Mouse (Mus musculus): Measurements from ENCODE around the gene Utp11. TPM values are rescaled to one million over a fixed set of nuclear protein-coding genes. Genes with fewer than 3 reads are reported as not detected.
A peak's percentile ranks its signal among the peaks of the same experiment; 100 is the strongest.

Gene Utp11
- polyA plus RNA-seq, 1 experiment from 2014 or later: 81.9 TPM

DNA sequence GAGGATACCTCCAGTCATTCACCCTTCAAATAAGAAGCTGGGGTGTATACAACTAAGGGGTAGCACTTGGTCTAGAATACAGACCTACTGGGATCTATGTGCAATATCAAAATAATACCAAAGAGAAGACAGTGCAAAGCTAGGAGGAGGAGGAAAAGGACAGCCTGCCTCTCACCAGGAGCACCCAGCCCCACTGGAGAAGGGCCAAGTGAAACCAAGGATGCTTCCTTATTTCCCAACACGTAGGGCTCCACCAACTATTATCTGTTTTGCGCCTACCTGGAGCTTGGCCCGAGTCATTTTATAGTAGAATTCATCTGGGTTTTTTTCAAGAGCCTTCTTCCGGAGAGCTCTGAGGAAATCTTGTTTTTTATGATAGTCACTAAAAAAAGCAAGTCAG is 9.9 kb downstream of the Utp11 start:
- Histone ChIP-seq H3K4me1 (no peaks in the 10 kb centered on the region), H3K9me3 (replicated peaks) (no peaks in the 10 kb centered on the region), H3K27me3 (no peaks in the 10 kb centered on the region), H3K36me3 (peaks cover 90% of the 10 kb centered on the region), H3K9ac (no peak overlapping the region), H3K4me2 (no peak overlapping the region), H3K4me3 (replicated peaks) (no peak overlapping the region), H3K27ac (no peak overlapping the region)
- WGBS: 89% methylated on average over 4 of the region's 4 CpGs
- ATAC-seq (replicated peaks; ENCODE audit: low FRiP score): no peak

DNA sequence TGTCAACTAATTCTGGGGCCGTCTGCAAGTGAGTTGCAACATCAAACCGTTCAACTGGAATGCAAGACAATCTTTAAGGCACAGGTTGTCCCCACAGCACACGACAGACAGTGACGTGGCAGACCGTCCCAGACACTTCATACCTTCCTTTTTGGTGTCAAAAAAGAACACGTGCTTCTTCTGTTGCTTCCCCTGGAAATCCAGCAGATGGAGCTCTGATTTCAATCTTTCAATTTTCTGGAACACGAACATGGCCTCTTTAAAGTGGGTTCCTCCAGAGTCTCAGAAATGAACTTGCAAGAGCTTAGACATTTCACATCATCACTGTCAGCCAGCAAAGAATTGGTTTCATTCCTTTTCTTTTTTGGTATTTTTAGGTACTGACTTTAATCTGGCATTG is 11.1 kb downstream of the Utp11 start:
- H3K9ac ChIP-seq: no peak overlapping the region
- no peak overlapping the region for H3K4me2 ChIP-seq
- H3K4me1 ChIP-seq: no peaks in the 10 kb centered on the region
- 58% methylated on average over 7 of the region's 7 CpGs for WGBS
- no peak overlapping the region for H3K27ac ChIP-seq
- no peak overlapping the region for H3K4me3 ChIP-seq (replicated peaks)
- H3K36me3 ChIP-seq: peaks cover 92% of the 10 kb centered on the region
- no peaks in the 10 kb centered on the region for H3K27me3 ChIP-seq
- no peaks in the 10 kb centered on the region for H3K9me3 ChIP-seq (replicated peaks)
- ATAC-seq (replicated peaks; ENCODE audit: low FRiP score): no peak

DNA sequence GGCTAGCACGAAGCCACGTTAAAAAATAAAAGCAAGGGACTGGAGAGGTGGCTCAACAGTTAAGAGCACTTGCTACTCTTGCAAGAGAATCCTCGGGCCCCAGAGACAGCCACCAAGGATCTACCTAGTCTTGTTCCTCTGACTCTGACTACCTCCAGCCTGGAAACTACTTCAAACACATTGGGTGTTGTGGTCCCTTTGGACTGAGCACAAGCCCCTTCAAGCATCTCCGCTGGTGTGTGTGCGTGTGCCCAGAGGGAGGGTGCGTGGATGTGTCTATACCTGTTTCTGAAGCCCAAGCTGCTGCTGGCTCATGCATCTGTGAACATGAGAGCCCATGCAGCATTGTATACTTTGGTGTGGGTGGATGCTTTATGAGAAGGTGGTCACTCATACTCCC is 17.4 kb downstream of the Utp11 start:
- H3K4me2 ChIP-seq: no peak overlapping the region
- no peak overlapping the region for H3K4me3 ChIP-seq (replicated peaks)
- H3K9me3 ChIP-seq (replicated peaks): no peaks in the 10 kb centered on the region
- H3K9ac ChIP-seq: no peak overlapping the region
- peaks cover 50% of the 10 kb centered on the region for H3K36me3 ChIP-seq
- H3K27ac ChIP-seq: no peak overlapping the region
- H3K27me3 ChIP-seq: peaks cover 32% of the 10 kb centered on the region
- ATAC-seq (replicated peaks; ENCODE audit: low FRiP score): no peak
- 85% methylated on average over 6 of the region's 6 CpGs for WGBS
- H3K4me1 ChIP-seq: peaks cover 20% of the 10 kb centered on the region

DNA sequence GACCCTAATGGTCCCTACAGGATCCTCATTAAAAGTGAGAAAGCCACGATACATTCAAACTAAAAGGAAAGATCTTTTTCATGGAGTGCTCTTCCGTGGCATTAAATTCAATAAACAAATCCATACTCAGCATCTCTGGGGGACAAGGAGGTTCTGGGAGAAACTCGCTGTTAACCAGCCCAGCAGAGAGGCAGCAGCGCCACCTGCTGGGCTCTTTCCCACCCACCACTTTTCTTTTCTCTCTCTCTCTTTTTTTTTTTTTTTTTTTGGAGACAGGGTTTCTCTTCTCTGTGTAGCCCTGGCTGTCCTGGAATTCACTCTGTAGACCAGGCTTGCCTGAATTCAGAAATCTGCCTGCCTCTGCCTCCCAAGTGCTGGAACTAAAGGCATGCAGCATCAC is 18.4 kb downstream of the Utp11 start:
- no peak overlapping the region for H3K4me3 ChIP-seq (replicated peaks)
- no peak overlapping the region for H3K9ac ChIP-seq
- peaks cover 20% of the 10 kb centered on the region for H3K4me1 ChIP-seq
- H3K9me3 ChIP-seq (replicated peaks): no peaks in the 10 kb centered on the region
- peaks cover 41% of the 10 kb centered on the region for H3K27me3 ChIP-seq
- ATAC-seq (replicated peaks; ENCODE audit: low FRiP score): no peak
- peaks cover 41% of the 10 kb centered on the region for H3K36me3 ChIP-seq
- H3K27ac ChIP-seq: no peak overlapping the region
- 5% methylated on average over 4 of the region's 4 CpGs for WGBS
- H3K4me2 ChIP-seq: no peak overlapping the region

DNA sequence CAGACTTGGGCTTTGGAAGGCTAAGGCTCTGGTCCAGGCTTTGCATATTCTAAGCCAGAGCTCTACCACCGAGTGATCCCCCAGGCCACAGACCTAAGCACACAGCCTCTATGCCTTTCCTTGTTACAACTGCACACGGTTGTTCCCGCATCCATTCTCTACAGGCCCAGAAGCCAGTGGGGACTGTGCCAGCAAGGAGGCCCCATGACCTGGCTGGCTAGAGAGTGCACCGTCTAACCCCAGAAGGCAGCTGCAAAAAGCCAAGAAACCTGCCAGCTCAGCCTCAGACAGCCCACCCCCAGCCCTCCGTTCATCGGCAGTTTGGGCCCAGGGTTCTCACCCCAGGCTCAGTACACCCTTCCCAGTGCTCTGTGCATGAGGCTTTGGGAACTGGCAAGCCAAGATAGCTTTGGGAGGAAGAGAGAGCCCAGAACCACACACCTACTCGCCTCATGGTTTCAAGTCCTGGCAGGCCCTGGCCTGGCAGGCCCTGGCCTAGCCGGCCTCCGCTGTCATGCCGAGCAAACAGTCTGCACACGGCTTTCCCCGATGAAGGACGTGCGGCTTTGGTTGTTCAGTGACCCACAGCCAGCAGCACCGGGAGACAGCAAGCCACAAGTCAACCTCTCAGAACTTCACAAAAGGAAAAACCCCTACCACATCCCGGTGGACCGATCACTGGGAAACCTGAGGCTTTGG is 18.9 kb downstream of the Utp11 start:
- Histone ChIP-seq H3K4me1 (peaks cover 20% of the 10 kb centered on the region), H3K4me3 (replicated peaks) (no peak overlapping the region), H3K9ac (no peak overlapping the region), H3K36me3 (peaks cover 35% of the 10 kb centered on the region), H3K27me3 (peaks cover 43% of the 10 kb centered on the region), H3K4me2 (no peak overlapping the region), H3K27ac (no peak overlapping the region), H3K9me3 (replicated peaks) (no peaks in the 10 kb centered on the region)
- WGBS: 71% methylated on average over 17 of the region's 17 CpGs
- no peak; the same call in 1 of the 2 replicates for ATAC-seq (replicated peaks; ENCODE audit: low FRiP score)

- no peak for ATAC-seq (replicated peaks; ENCODE audit: low FRiP score)
These were observed 20.8 kb downstream of the Utp11 start for GRCm38 (mm10) chr4:124672347-124673320.

DNA sequence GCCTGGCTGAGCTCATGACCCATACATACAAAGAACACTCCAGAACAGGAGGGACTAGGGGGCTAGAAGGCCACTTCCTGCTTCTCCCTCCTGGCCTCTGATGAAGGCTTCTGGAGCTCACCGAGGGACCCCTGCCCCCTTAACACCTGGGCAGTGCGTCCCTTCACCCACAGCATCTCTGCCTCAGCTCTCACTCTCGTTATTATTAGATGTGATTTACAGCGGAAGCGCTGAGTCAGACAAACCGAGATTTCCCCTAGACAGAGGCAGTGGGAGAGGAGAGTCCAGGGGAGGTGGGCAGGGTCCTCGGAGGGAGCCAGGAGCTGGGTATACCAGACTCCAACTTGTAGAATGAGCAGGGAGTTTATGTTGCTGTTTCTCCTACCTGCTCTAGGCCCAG is 21.8 kb downstream of the Utp11 start:
- ATAC-seq (replicated peaks; ENCODE audit: low FRiP score): no peak
- H3K27me3 ChIP-seq: peaks cover 70% of the 10 kb centered on the region
- 15% methylated on average over 7 of the region's 7 CpGs for WGBS

More at GRCm38 (mm10) chr4:124672347-124673320, 20.8 kb downstream of the Utp11 start:
- Histone ChIP-seq H3K9ac (0 out of 2 replicates have a peak overlapping the region, but pooled peaks have one; percentile 8), H3K4me3 (replicated peaks) (peak overlapping the region; percentile 17), H3K27ac (no peak overlapping the region), H3K27me3 (peaks cover 59% of the 10 kb centered on the region), H3K4me1 (peaks cover 20% of the 10 kb centered on the region), H3K9me3 (replicated peaks) (no peaks in the 10 kb centered on the region), H3K4me2 (peak overlapping the region; percentile 48), H3K36me3 (peaks cover 19% of the 10 kb centered on the region)
- 2% methylated on average over 30 of the region's 31 CpGs for WGBS

GRCm38 (mm10) chr4:124670232-124670631 is 23.2 kb downstream of the Utp11 start:
- 75% methylated on average over 8 of the region's 8 CpGs for WGBS
- H3K9me3 ChIP-seq (replicated peaks): no peaks in the 10 kb centered on the region
- no peak overlapping the region for H3K4me3 ChIP-seq (replicated peaks)
- H3K4me2 ChIP-seq: no peak overlapping the region
- H3K4me1 ChIP-seq: peaks cover 20% of the 10 kb centered on the region
- H3K36me3 ChIP-seq: no peaks in the 10 kb centered on the region
- ATAC-seq (replicated peaks; ENCODE audit: low FRiP score): no peak
- H3K27me3 ChIP-seq: peaks cover 83% of the 10 kb centered on the region
- H3K9ac ChIP-seq: no peak overlapping the region
- no peak overlapping the region for H3K27ac ChIP-seq

More for the DNA sequence above, 21.8 kb downstream of the Utp11 start:
- Histone ChIP-seq H3K36me3 (peaks cover 8% of the 10 kb centered on the region), H3K4me2 (no peak overlapping the region), H3K4me1 (peaks cover 20% of the 10 kb centered on the region), H3K27ac (no peak overlapping the region), H3K9ac (no peak overlapping the region), H3K9me3 (replicated peaks) (no peaks in the 10 kb centered on the region), H3K4me3 (replicated peaks) (no peak overlapping the region)

GRCm38 (mm10) chr4:124668078-124668477 is 25.3 kb downstream of the Utp11 start:
- WGBS: 24% methylated on average over 8 of the region's 8 CpGs
- Histone ChIP-seq H3K27ac (no peak overlapping the region), H3K9me3 (replicated peaks) (no peaks in the 10 kb centered on the region), H3K4me3 (replicated peaks) (no peak overlapping the region), H3K9ac (no peak overlapping the region), H3K27me3 (peaks cover 94% of the 10 kb centered on the region), H3K4me1 (peaks cover 17% of the 10 kb centered on the region), H3K4me2 (no peak overlapping the region), H3K36me3 (no peaks in the 10 kb centered on the region)
- ATAC-seq (replicated peaks; ENCODE audit: low FRiP score): 0 out of 2 replicates have a peak, but pooled peaks have one; percentile 3

DNA sequence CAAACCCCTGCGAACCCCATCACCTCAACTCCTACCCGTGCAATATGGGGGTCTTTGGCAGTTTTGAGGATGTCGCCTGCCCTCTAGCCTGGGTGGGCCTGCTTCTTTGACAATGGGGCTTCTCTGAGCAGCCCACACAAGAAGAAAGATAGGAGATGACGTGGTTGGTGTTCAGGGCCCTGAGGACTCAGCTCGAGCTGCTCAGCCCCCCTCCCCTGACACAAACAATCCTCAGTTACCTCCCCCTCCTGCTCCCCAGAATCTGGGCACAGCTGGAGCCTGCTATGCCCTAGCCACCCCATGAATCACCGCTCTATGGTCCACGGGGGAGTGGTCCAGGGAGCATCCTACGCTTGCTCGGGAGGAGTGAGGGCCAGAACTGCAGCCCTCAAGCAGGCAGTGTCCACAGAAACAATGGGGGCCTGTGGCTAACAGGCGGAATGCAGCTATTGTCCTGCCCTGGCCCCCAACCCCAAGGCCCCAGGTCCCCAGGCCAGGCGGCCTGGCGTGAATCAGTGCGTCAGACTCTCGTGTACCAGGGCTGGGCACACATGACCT is 25.8 kb downstream of the Utp11 start:
- Histone ChIP-seq H3K27me3 (peaks cover 94% of the 10 kb centered on the region), H3K9me3 (replicated peaks) (no peaks in the 10 kb centered on the region), H3K27ac (no peak overlapping the region), H3K4me3 (replicated peaks) (no peak overlapping the region), H3K4me1 (peaks cover 12% of the 10 kb centered on the region), H3K9ac (no peak overlapping the region), H3K4me2 (no peak overlapping the region), H3K36me3 (no peaks in the 10 kb centered on the region)
- 0 out of 2 replicates have a peak, but pooled peaks have one; percentile 17 for ATAC-seq (replicated peaks; ENCODE audit: low FRiP score)
- 26% methylated on average over 14 of the region's 14 CpGs for whole genome bisulfite sequencing

GRCm38 (mm10) chr4:124664604-124665003 is 28.8 kb downstream of the Utp11 start:
- Histone ChIP-seq H3K27me3 (peaks cover 95% of the 10 kb centered on the region), H3K36me3 (no peaks in the 10 kb centered on the region), H3K4me3 (replicated peaks) (no peak overlapping the region), H3K9me3 (replicated peaks) (no peaks in the 10 kb centered on the region), H3K4me2 (no peak overlapping the region), H3K4me1 (peaks cover 5% of the 10 kb centered on the region), H3K9ac (no peak overlapping the region), H3K27ac (no peak overlapping the region)
- 54% methylated on average over 15 of the region's 15 CpGs for WGBS
- ATAC-seq (replicated peaks; ENCODE audit: low FRiP score): no peak

- Histone ChIP-seq H3K27me3 (peaks cover 98% of the 10 kb centered on the region), H3K27ac (no peak overlapping the region), H3K4me2 (no peak overlapping the region), H3K9me3 (replicated peaks) (no peaks in the 10 kb centered on the region), H3K9ac (no peak overlapping the region), H3K4me3 (replicated peaks) (no peak overlapping the region), H3K4me1 (peaks cover 9% of the 10 kb centered on the region), H3K36me3 (no peaks in the 10 kb centered on the region)
- no peak for ATAC-seq (replicated peaks; ENCODE audit: low FRiP score)
- WGBS: 72% methylated on average over 9 of the region's 9 CpGs
These were observed 29.2 kb downstream of the Utp11 start for GRCm38 (mm10) chr4:124664185-124664584.
